Mouse (Mus musculus) intestine, embryonic 16.5 days (tissue): Measurements from ENCODE around the gene Nfil3. TPM values are rescaled to one million over a fixed set of nuclear protein-coding genes. Genes with fewer than 3 reads are reported as not detected.

Experiments used
- polyA plus RNA-seq: library from polyadenylated mRNA; unstranded; fragments of >200 nt; fragmentation: Nextera tagmentation; extraction: Ambion mirVana; gene quantifications from 2 replicates; pipeline ENCODE4 v1.2.1, GENCODE M21; 2015

Nfil3 gene
- polyA plus RNA-seq, 1 experiment from 2014 or later = 28.4 TPM

Other genes starting within 250 kb of the Nfil3 start
- 45.1 and 49.6 TPM in 2 replicates for gene Auh, start 51.4 kb downstream of the Nfil3 start, polyA plus RNA-seq